Mouse (Mus musculus): Measurements from ENCODE around the gene Cenpc1.

Gene Cenpc1

GRCm38 (mm10) chr5:85994551-85994950 lies 70.8 kb downstream of the Cenpc1 start:
- DNase-seq = no peak

DNA sequence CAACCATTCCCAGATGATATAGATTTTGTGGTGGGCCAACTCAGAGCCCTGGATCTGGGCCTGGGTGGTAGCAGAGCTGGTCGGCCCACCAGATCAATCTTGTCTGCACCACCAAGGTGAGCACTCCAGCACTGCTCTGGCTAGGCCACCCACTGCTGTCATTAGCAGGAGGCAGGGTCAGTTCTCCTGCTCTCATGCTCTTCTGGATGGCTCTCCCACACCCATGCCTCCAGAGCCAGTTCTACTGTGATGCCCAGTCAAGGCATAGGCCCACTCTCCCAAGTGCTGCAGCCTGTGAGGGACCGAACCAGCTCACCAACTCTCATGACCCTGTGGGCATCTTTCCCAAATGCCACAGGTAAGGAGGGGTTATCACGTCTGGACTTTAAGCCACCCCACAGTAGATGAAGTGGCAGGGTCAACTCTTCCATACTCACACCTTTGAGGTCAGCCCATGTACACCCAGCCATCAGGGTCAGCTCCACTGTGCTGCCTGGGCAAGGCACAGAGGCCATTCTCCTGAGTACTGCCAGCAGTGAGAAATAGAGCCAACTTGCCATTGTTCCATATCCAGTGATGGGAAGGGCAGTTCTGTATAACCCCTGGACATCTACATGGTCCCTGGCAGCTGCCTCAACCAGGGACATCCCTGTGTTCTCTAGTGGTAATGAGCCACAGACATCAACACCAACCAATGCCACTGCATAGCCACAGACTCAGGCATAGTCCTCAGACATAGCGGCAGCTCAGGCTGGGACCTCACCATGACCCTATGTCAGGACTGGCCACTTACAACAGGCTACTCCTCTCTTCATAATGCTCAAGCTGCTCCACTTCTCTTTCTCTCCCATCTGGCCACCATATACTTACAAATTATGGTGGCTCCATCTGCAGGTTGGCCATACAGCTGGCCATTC lies 72.3 kb downstream of the Cenpc1 start:
- no peak for DNase-seq

GRCm38 (mm10) chr5:85992055-85992454 lies 73.3 kb downstream of the Cenpc1 start:
- DNase-seq = no peak

DNA sequence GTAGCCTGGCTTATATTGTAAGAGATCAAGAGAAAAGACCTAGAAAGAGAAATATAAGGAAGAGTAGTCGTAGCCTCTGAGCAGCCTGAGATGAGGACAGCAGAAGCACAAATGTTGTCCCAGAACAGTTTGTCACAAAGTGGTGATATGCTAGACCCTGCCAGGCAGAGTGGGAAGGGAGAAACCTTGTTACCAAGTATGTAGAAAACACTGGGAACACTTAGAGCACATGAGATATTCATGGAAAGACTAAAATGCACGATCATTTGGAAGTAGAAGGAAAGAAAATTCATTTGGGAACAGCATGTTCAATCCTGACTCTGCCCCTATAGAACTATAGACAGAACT lies 77.9 kb downstream of the Cenpc1 start:
- no peak for DNase-seq

- DNase-seq = no peak
These were observed 78.5 kb downstream of the Cenpc1 start for GRCm38 (mm10) chr5:85986734-85987515.

DNA sequence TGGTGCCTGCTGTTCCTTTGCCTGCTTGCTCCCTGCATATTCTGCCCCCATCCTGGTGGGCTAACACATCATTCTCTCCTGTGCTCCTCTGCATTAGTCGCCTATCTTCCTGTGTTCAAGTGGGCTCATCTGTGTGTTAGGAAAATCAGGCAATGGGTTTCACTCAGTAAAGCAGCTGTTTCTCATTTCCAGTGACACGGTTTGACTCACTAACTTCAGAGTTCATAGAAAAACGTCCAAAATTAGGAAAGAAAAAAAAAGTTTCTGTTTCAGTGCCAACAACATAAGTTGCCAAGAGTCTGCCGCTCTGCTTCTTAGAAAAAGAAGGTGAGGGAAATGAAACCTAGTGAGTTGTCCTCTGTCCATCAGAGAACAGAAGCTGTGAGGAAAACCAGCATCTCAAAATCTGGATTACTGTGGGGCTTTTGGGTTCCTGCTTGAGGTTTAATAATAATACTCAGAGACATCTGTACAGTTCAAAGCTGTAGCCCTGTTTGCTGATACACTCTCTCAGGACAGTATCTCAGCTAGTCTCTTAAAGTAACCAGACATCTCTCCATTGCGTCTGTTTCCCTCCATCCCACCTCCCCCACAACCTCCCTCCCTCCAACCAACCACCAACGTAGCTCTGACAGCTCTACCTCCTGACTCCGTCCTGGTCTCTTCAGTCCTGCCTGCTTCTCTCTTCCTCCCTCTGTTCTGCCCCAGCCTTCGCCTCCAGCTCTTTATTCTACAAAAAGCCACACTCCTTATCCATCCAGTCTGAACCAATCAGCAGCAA lies 87.5 kb downstream of the Cenpc1 start:
- no peak for DNase-seq

GRCm38 (mm10) chr5:85962791-85963190 lies 102.6 kb downstream of the Cenpc1 start:
- no peak for DNase-seq
